Mouse (Mus musculus): ENCODE data around the gene Btbd1.
A peak's percentile ranks its signal among the peaks of the same experiment; 100 is the strongest.

The Btbd1 gene

GRCm38 (mm10) chr7:81829379-81829894 lies at the start of gene Btbd1:
Btbd1 (minus strand) TSS chr7:81829431.
- DNase-seq (ENCODE audit: low read depth) = peak; percentile 96

DNA sequence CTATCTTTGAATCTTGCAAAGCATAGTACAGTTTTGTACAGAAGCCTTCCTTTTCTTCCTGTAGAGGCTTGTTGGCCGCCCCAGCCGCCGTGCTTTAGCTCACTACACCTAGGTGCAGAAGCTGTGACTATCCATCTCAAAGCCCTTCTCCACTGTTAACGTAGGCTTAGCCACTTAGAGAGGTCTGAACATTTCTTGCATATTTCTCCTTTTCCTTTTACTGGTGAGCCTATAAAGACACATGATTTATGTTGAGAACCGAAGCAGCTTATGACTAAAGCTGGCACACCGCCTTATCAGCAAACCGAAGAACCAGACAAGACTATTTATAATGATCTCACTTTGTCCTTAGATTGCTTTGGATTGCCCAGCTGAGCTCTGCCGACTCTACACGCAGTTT lies 46.1 kb upstream of the Btbd1 start:
- peak; percentile 70 for DNase-seq (ENCODE audit: low read depth)

- peak; percentile 64 for DNase-seq (ENCODE audit: low read depth)
Observed at GRCm38 (mm10) chr7:81874636-81875035, 45.4 kb upstream of the Btbd1 start.

DNA sequence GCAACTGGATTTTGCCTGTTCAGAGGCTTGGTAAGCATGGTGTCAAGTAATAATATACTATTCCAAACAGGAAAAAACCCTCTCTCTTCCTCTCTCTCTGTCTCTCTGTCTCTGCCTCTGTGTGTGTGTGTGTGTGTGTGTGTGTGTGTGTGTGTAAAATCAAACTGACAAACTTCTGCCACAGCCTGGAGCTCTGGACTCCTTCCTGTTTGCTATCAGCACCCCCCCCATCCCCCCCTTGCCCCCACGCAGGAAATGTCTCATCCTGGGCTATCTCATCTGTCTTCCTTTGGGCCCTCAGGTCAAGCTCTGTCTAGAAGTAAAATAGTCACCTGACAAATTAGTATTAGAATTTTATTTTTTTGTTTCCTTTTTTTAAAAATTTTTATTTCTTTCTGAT lies 44.6 kb upstream of the Btbd1 start:
- DNase-seq (ENCODE audit: low read depth) = no peak

GRCm38 (mm10) chr7:81872493-81873013 lies 43.3 kb upstream of the Btbd1 start:
- DNase-seq (ENCODE audit: low read depth) = no peak

DNA sequence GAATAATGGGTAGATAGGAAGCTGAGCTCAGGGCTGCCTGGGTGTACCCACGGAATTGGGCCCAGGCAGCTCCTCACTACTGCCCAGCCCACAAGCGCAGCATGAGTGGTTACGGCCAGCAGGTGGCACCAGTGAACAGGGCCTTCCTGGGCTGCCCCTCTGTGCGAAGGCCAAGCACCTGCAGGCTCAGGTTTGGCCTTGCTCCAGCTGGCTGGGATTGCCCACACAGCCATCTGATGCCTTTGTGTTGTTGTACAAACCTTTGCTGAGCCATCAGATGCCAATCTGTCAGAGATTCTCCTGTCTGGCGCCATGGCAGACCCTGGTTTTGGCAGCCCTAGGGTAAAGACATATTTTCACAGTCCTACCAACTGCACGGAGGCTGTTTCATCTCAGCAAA lies 38.9 kb upstream of the Btbd1 start:
- peak; percentile 87 for DNase-seq (ENCODE audit: low read depth)

GRCm38 (mm10) chr7:81867231-81867930 lies 38.1 kb upstream of the Btbd1 start:
- no peak for DNase-seq (ENCODE audit: low read depth)

DNA sequence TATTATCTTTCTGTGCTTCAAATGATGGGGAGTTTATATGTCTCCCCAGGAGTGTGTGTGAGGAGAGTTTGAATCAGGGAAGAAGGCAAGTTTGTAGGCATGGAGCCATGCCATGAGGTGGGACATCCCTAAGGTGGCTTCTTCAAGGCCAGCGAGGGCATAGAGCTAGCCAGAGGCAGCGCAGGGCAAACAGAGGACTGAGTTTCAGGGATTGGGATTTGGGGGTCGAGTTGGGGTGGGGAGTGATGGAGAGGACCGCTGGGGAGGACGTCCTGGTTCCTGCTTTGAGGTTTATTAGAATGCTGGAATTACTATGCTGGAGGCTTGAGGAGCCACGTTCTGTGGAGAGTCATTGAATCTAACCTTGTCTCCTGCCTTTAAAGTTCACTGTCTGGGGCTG lies 36.7 kb upstream of the Btbd1 start:
- no peak for DNase-seq (ENCODE audit: low read depth)

GRCm38 (mm10) chr7:81864552-81864951 lies 35.3 kb upstream of the Btbd1 start:
- peak; percentile 31 for DNase-seq (ENCODE audit: low read depth)

DNA sequence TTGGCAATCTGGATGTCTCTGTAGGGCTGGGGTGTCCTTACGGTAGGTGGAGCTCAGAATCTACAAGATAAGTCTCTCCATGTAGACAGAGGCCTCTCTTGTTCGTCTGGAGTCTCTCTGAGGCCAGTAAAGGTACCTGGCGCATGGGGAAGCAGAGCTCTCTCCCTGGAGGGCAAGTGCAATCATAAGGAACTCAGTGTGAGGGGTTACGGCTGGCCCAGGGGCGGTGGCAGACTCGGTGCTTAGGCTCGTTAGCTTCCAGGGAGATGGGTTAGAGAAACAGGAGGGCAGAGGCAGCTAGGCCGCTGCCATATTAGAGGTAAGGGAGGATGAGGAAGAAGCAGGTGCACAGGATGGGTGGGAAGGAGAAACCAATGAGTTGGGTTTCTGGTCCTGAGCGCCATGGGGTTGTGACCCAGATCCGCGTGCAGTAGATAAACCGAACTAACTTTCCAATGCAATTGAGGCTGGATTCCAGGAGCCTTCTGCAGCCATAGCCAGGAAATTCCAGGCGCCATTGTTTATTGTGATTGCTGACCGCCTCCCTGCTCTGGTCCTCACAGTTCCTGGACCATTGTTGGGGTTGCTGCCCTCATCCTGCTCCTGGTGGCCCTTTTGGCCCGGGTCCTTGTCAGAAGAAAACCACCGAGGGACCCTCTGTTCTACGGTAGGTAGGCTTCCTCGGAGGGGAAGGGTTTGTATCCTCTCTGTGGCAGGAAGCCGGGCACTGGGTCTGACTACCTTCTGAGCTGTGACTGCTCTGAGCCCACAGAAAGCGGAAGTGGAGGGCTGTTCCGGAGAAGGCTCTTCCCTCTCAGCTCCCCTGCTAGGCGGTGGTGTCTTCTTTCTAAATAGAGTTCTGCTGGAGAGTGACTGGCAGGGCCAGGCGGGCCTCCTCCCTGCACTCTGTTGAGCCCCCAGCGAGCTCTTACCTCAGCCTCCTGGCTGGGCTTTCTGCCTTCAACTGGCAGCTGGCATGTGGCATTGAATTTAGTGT lies 33.7 kb upstream of the Btbd1 start:
- DNase-seq (ENCODE audit: low read depth) = no peak

- DNase-seq (ENCODE audit: low read depth) = no peak
Observed at GRCm38 (mm10) chr7:81861921-81862320, 32.7 kb upstream of the Btbd1 start.

- no peak for DNase-seq (ENCODE audit: low read depth)
Observed at GRCm38 (mm10) chr7:81861461-81861860, 32.2 kb upstream of the Btbd1 start.

DNA sequence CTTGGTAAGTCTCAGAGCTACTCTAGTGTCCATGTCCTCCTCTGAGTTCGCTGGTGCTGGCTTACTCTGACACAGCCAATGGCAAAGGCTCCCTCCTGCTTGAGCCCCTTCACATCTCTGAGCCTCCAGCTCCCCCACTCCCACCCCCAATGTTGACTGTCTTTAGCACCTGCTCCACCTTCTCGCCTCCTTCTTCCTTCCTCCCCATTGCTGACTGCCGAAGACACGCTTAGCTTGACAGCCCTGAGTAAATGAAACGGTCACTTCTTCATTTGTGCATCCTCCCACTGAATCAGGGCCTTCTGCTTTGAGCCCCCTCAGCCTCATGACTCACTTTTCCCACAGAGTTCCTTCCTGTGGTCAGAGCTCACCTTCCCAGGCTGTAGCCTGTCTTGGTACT lies 31.8 kb upstream of the Btbd1 start:
- DNase-seq (ENCODE audit: low read depth) = no peak

- no peak for DNase-seq (ENCODE audit: low read depth)
Observed at GRCm38 (mm10) chr7:81860071-81860470, 30.8 kb upstream of the Btbd1 start.

- no peak for DNase-seq (ENCODE audit: low read depth)
Observed at GRCm38 (mm10) chr7:81858968-81859721, 29.9 kb upstream of the Btbd1 start, which contains the start of gene Tm6sf1. Tm6sf1 (plus strand) TSS chr7:81859001.

DNA sequence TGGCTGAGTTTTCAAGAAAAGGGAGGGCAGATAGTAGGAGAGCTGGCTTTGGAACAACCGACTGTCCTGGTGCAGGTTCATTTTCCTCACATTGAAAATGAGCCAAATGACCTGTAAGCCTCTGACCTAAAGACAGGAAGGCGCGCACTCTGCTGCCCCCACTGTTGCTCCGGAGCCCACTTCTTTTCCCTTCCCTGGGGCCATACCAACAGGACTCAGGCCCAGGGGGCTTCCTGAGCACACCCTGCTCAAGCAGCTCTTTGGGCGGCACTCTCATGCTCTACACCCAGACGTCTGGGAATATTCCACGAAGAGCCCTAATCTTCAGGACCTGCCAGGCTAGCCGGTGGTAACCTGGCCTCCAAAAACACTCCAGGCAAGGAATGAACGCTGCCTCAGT lies 29.0 kb upstream of the Btbd1 start:
- no peak for DNase-seq (ENCODE audit: low read depth)

- DNase-seq (ENCODE audit: low read depth) = no peak
Observed at GRCm38 (mm10) chr7:81856221-81856620, 27.0 kb upstream of the Btbd1 start.

GRCm38 (mm10) chr7:81855694-81856093 lies 26.5 kb upstream of the Btbd1 start, which contains the start of gene Gm10160:
Gm10160 (minus strand) TSS chr7:81855794.
- no peak for DNase-seq (ENCODE audit: low read depth)

DNA sequence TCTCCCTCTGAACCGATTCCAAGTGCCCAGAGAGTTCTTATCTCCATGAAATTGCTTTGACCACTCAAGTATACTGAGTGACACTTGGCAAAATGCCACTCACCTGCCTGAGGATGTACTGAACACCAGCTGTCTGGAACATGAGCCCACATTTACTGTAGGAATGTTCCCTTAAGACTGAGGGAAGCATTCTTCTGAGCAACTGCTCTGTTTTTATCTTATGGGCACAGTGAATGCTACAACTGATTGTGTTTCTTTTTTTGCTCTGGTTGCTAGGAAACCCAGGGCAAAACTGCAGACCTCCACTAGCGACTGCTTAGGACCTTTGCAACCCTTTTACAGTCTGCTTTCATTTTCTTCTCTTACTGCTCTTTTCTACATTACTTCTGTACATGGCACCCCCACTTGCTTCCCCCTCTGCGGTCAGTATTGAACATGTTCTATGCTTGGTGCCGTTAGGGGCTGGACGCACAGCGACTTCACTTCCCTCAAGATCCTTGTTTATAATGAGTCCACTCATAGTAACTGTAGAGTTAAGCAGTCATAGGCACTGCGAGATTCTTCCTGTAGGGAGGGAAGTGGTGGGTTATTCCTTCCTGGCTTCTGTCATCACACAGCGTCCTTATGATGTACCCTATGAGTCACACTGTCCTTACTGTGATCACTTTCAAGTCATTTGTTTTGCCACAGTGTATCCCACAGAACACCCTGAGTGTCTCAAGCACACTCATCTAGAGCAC lies 25.5 kb upstream of the Btbd1 start:
- DNase-seq (ENCODE audit: low read depth) = peak; percentile 22

DNA sequence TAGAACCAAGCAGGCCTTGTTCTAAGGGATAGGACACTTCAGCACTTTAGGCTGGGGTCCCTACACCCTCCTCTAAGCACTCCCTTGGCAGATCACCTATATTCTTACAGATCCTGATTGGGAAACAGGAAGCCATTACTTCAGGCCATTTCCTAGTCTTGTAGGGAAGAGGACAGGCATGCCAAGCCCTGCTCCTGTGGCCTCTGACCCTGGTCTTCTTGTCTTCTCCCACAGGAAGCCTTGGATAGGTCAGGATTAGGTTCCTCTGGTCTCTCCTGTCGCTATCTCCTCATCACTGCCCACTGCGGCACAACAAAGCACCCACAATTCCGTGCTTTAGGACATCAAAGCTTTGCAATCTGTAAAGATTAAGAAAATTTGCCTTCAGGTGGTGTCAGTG lies 22.5 kb upstream of the Btbd1 start:
- DNase-seq (ENCODE audit: low read depth) = no peak

GRCm38 (mm10) chr7:81850171-81850570 lies 20.9 kb upstream of the Btbd1 start:
- DNase-seq (ENCODE audit: low read depth) = no peak
